Mouse (Mus musculus): ENCODE measurements around the gene Clic1. TPM values are rescaled to one million over a fixed set of nuclear protein-coding genes. Genes with fewer than 3 reads are reported as not detected.

The Clic1 gene
- polyA plus RNA-seq (2014; fragmentation: Nextera tagmentation; extraction: Ambion mirVana): 86.4 and 228 TPM in 2 replicates

DNA sequence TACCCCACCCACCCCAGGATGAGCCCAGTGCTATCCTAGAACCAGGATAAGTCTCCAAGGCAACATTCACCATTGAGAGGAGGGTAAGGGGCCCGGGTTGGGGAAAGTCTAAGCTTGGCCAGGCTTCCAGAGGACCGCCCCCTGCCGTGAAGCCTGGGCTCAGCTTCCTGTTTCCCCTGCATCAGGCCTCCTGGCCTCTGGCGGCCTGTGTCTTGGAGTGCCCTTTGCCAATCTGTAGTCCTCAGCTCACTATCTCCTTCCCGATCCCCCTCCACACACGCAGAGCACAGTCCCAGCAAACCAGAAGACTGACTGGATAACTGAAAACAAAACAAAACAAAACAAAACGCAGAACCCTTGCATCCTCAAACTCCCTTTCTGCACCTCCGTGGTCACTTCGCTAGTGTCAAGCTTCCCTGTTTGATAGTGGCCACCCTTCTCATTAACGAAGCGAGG lies at the start of gene Clic1:
Gene Clic1, plus strand, starts transcription at position 406 of the 456 bp plus-strand sequence.
- Histone ChIP-seq H3K9me3 (replicated peaks; ENCODE audit: control insufficient read depth, low read length) (no peaks in the 10 kb centered on the region), H3K4me2 (peak within 1 kb of the TSS; percentile 85), H3K4me3 (ENCODE audit: low read depth, low read length) (peak within 1 kb of the TSS; percentile 92), H3K4me1 (ENCODE audit: control insufficient read depth, insufficient read depth, low read length) (peaks cover 41% of the 10 kb centered on the region), H3K36me3 (ENCODE audit: control insufficient read depth, insufficient read depth, low read length) (peaks cover 18% of the 10 kb centered on the region), H3K27ac (ENCODE audit: low read depth, low read length) (peak within 1 kb of the TSS; percentile 99), H3K27me3 (ENCODE audit: control insufficient read depth, insufficient read depth, low read length) (no peaks in the 10 kb centered on the region), H3K9ac (ENCODE audit: low read depth, low read length) (peak within 1 kb of the TSS; percentile 95)
- 1% methylated on average over 11 of the region's 11 CpGs for WGBS (ENCODE audit: insufficient replicate concordance)
- peak; percentile 12; the same call in 1 of the 2 replicates for ATAC-seq (replicated peaks; ENCODE audit: insufficient number of reproducible peaks, low FRiP score, low TSS enrichment)

- H3K4me1 ChIP-seq (ENCODE audit: control insufficient read depth, insufficient read depth, low read length): peaks cover 24% of the 10 kb centered on the region
- H3K9me3 ChIP-seq (replicated peaks; ENCODE audit: control insufficient read depth, low read length): no peaks in the 10 kb centered on the region
- peak; percentile 87 for ATAC-seq (replicated peaks; ENCODE audit: insufficient number of reproducible peaks, low FRiP score, low TSS enrichment)
- H3K36me3 ChIP-seq (ENCODE audit: control insufficient read depth, insufficient read depth, low read length): peaks cover 15% of the 10 kb centered on the region
- peak within 1 kb of the TSS; percentile 96 for H3K9ac ChIP-seq (ENCODE audit: low read depth, low read length)
- H3K4me2 ChIP-seq: peak within 1 kb of the TSS; percentile 99
- H3K27ac ChIP-seq (ENCODE audit: low read depth, low read length): peak within 1 kb of the TSS; percentile 98
- no peaks in the 10 kb centered on the region for H3K27me3 ChIP-seq (ENCODE audit: control insufficient read depth, insufficient read depth, low read length)
- under 1% methylated on average over 77 of the region's 83 CpGs for WGBS (ENCODE audit: insufficient replicate concordance)
- peak within 1 kb of the TSS; percentile 94 for H3K4me3 ChIP-seq (ENCODE audit: low read depth, low read length)
Measured at GRCm38 (mm10) chr17:35000717-35001451, 48.9 kb upstream of the Clic1 start, which contains the start of gene Vars. Vars (plus strand) TSS chr17:35000987.

DNA sequence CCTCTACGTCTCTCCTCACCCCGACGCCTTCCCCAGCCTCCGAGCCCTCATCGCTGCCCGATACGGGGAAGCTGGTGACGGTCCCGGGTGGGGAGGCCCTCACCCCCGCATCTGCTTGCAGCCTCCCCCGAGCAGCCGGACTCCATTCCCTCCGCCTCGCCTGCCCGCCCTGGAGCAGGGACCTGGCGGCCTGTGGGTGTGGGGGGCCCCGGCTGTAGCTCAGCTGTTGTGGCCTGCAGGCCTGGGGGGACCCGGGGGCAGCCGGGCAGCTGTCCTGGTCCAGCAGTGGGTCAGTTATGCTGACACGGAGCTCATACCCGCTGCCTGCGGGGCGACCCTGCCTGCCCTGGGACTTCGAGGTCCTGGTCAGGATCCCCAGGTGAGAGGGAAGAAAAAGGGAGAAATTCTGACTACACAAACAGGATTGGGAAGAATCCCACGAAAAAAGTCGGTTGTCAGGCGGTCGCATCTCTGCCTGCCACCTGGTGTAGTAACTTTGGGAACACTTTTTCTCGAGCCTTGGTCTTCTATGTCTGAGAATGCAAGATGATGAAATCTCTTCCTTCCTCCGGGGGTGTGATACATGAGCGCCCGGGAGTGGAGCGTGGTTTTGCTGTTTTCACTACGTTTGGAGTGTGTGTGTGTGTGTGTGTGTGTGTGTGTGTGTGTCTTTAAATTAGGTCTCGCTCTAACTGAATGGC lies 48.2 kb upstream of the Clic1 start:
- Histone ChIP-seq H3K9ac (ENCODE audit: low read depth, low read length) (peak overlapping the region; percentile 96), H3K4me2 (peak overlapping the region; percentile 99), H3K36me3 (ENCODE audit: control insufficient read depth, insufficient read depth, low read length) (peaks cover 18% of the 10 kb centered on the region), H3K4me3 (ENCODE audit: low read depth, low read length) (peak overlapping the region; percentile 94), H3K4me1 (ENCODE audit: control insufficient read depth, insufficient read depth, low read length) (peaks cover 24% of the 10 kb centered on the region), H3K27ac (ENCODE audit: low read depth, low read length) (peak overlapping the region; percentile 98), H3K9me3 (replicated peaks; ENCODE audit: control insufficient read depth, low read length) (no peaks in the 10 kb centered on the region), H3K27me3 (ENCODE audit: control insufficient read depth, insufficient read depth, low read length) (no peaks in the 10 kb centered on the region)
- WGBS (ENCODE audit: insufficient replicate concordance): under 1% methylated on average over 35 of the region's 35 CpGs
- ATAC-seq (replicated peaks; ENCODE audit: insufficient number of reproducible peaks, low FRiP score, low TSS enrichment): no peak; the same call in 1 of the 2 replicates

- Histone ChIP-seq H3K27ac (ENCODE audit: low read depth, low read length) (0 out of 2 replicates have a peak overlapping the region, but pooled peaks have one; percentile 32), H3K9me3 (replicated peaks; ENCODE audit: control insufficient read depth, low read length) (no peaks in the 10 kb centered on the region), H3K27me3 (ENCODE audit: control insufficient read depth, insufficient read depth, low read length) (no peaks in the 10 kb centered on the region), H3K36me3 (ENCODE audit: control insufficient read depth, insufficient read depth, low read length) (peaks cover 20% of the 10 kb centered on the region), H3K4me3 (ENCODE audit: low read depth, low read length) (peak overlapping the region; percentile 94), H3K4me2 (peak overlapping the region; percentile 99), H3K9ac (ENCODE audit: low read depth, low read length) (peak overlapping the region; percentile 96), H3K4me1 (ENCODE audit: control insufficient read depth, insufficient read depth, low read length) (peaks cover 20% of the 10 kb centered on the region)
- no peak for ATAC-seq (replicated peaks; ENCODE audit: insufficient number of reproducible peaks, low FRiP score, low TSS enrichment)
- WGBS (ENCODE audit: insufficient replicate concordance): 10% methylated on average over 12 of the region's 12 CpGs
Measured at GRCm38 (mm10) chr17:35002153-35002865, 47.5 kb upstream of the Clic1 start.

DNA sequence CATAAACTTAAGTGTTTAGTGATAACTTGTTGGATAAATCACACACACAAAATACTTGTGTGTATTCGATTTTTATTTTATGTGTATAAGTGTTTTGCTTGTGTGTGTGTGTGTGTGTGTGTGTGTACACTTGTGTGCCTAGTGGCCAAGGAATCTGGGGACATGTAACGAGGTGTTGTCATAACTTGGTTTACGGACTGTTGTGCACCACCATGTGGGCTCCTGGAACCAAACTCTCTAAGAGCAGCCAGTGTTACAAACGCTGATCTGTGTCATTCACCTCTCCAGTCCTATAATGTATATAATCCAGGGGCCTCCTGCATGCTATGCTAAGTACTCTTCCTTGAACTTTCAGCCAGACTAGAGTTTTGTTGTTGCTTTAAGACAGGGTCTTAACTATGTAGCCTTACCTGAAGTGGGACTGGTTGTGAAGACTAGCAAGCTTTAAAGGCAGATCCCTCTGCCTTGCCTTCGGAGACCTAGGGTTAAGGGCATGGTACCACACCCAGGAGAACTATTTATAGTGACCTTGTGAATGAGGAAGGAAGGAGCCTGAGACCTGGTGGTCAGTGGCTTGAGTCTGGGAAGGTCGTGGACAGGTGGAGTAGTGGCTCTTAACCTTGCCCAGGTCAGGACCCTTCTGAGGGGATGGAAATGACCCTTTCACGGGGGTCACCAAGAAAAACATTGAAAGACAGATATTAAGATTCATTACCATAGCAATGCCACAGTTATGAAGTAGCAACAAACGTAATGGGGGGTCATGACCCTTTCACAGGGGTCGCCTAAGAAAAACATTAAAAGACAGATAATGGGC lies 46.5 kb upstream of the Clic1 start:
- peak overlapping the region; percentile 94 for H3K4me3 ChIP-seq (ENCODE audit: low read depth, low read length)
- H3K4me1 ChIP-seq (ENCODE audit: control insufficient read depth, insufficient read depth, low read length): peaks cover 20% of the 10 kb centered on the region
- peaks cover 27% of the 10 kb centered on the region for H3K36me3 ChIP-seq (ENCODE audit: control insufficient read depth, insufficient read depth, low read length)
- H3K27ac ChIP-seq (ENCODE audit: low read depth, low read length): no peak overlapping the region
- H3K9me3 ChIP-seq (replicated peaks; ENCODE audit: control insufficient read depth, low read length): no peaks in the 10 kb centered on the region
- no peaks in the 10 kb centered on the region for H3K27me3 ChIP-seq (ENCODE audit: control insufficient read depth, insufficient read depth, low read length)
- peak overlapping the region; percentile 96; the same call in 1 of the 2 replicates for H3K9ac ChIP-seq (ENCODE audit: low read depth, low read length)
- WGBS (ENCODE audit: insufficient replicate concordance): 70% methylated on average over 9 of the region's 9 CpGs
- peak overlapping the region; percentile 99 for H3K4me2 ChIP-seq
- no peak for ATAC-seq (replicated peaks; ENCODE audit: insufficient number of reproducible peaks, low FRiP score, low TSS enrichment)

GRCm38 (mm10) chr17:35004075-35004717 lies 45.6 kb upstream of the Clic1 start:
- WGBS (ENCODE audit: insufficient replicate concordance): 90% methylated on average over 17 of the region's 17 CpGs
- ATAC-seq (replicated peaks; ENCODE audit: insufficient number of reproducible peaks, low FRiP score, low TSS enrichment): no peak
- H3K9me3 ChIP-seq (replicated peaks; ENCODE audit: control insufficient read depth, low read length): no peaks in the 10 kb centered on the region
- no peak overlapping the region for H3K9ac ChIP-seq (ENCODE audit: low read depth, low read length)
- H3K4me2 ChIP-seq: no peak overlapping the region
- no peaks in the 10 kb centered on the region for H3K27me3 ChIP-seq (ENCODE audit: control insufficient read depth, insufficient read depth, low read length)
- H3K4me1 ChIP-seq (ENCODE audit: control insufficient read depth, insufficient read depth, low read length): peaks cover 20% of the 10 kb centered on the region
- H3K4me3 ChIP-seq (ENCODE audit: low read depth, low read length): no peak overlapping the region
- peaks cover 26% of the 10 kb centered on the region for H3K36me3 ChIP-seq (ENCODE audit: control insufficient read depth, insufficient read depth, low read length)
- H3K27ac ChIP-seq (ENCODE audit: low read depth, low read length): no peak overlapping the region

- Histone ChIP-seq H3K27me3 (ENCODE audit: control insufficient read depth, insufficient read depth, low read length) (no peaks in the 10 kb centered on the region), H3K4me1 (ENCODE audit: control insufficient read depth, insufficient read depth, low read length) (peaks cover 15% of the 10 kb centered on the region), H3K36me3 (ENCODE audit: control insufficient read depth, insufficient read depth, low read length) (peaks cover 29% of the 10 kb centered on the region), H3K4me3 (ENCODE audit: low read depth, low read length) (no peak overlapping the region), H3K4me2 (no peak overlapping the region), H3K9ac (ENCODE audit: low read depth, low read length) (no peak overlapping the region), H3K27ac (ENCODE audit: low read depth, low read length) (no peak overlapping the region), H3K9me3 (replicated peaks; ENCODE audit: control insufficient read depth, low read length) (no peaks in the 10 kb centered on the region)
- 95% methylated on average over 10 of the region's 10 CpGs for WGBS (ENCODE audit: insufficient replicate concordance)
- no peak for ATAC-seq (replicated peaks; ENCODE audit: insufficient number of reproducible peaks, low FRiP score, low TSS enrichment)
Measured at GRCm38 (mm10) chr17:35005158-35005557, 44.6 kb upstream of the Clic1 start.

Measured in heart, embryonic 11.5 days (tissue).